Mouse (Mus musculus): ENCODE measurements around the gene Slc45a3. TPM values are rescaled to one million over a fixed set of nuclear protein-coding genes. Genes with fewer than 3 reads are reported as not detected.

Slc45a3 gene
- polyA plus RNA-seq, 1 experiment from 2014 or later, result 1.9 TPM

DNA sequence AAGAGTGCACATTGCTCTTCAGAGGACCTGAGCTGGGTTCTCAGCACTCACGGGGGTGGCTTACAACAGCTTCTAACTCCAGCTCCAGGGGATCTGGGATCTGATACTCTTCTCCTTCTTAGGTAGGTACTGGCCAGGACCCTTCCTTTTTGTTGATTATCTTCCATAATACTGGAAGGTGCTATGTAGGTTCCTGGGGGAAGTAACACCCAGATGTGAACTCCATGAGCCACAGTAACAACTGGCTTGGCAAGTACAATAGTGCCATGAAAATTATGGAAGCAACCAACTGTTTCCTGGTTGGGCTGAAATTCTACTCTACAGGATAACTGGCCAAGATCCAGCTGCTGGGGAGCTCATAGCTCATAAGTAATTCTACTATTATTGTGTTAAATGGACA, 42.7 kb downstream of the Slc45a3 start:
- H3K9me3 ChIP-seq, result no peaks in the 10 kb centered on the region
- H3K36me3 ChIP-seq (replicated peaks), result no peaks in the 10 kb centered on the region
- no peak overlapping the region for H3K27ac ChIP-seq
- 78% methylated on average over 1 of the region's 1 CpGs for WGBS
- no peak overlapping the region for H3K4me3 ChIP-seq
- H3K9ac ChIP-seq, result no peak overlapping the region
- peaks cover 22% of the 10 kb centered on the region for H3K4me1 ChIP-seq
- ATAC-seq (replicated peaks), result no peak
- H3K4me2 ChIP-seq, result no peak overlapping the region
- H3K27me3 ChIP-seq (replicated peaks), result no peaks in the 10 kb centered on the region

DNA sequence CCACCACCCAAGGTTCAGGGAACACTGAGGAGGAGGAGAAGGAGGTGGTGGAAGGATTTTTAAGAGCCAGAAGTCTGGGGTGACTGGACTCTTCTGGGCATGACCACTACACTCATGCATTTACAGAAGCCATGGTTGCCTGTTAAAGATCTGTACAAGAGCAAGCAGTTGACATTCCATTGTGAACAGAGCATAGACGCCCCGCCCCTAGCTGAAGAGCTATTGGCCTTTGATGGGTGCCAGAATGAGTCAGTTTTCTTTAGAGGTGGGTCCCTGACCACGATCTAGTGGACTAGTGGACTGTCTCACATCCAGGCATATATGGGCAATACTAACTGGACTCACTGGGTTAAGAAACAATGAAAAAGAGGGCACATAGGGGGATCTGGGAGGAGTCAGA, 43.3 kb downstream of the Slc45a3 start:
- Histone ChIP-seq H3K27me3 (replicated peaks) (no peaks in the 10 kb centered on the region), H3K4me1 (peaks cover 22% of the 10 kb centered on the region), H3K9me3 (no peaks in the 10 kb centered on the region), H3K9ac (no peak overlapping the region), H3K4me3 (no peak overlapping the region), H3K27ac (no peak overlapping the region), H3K36me3 (replicated peaks) (no peaks in the 10 kb centered on the region), H3K4me2 (no peak overlapping the region)
- WGBS, result 90% methylated on average over 3 of the region's 3 CpGs
- ATAC-seq (replicated peaks), result no peak

DNA sequence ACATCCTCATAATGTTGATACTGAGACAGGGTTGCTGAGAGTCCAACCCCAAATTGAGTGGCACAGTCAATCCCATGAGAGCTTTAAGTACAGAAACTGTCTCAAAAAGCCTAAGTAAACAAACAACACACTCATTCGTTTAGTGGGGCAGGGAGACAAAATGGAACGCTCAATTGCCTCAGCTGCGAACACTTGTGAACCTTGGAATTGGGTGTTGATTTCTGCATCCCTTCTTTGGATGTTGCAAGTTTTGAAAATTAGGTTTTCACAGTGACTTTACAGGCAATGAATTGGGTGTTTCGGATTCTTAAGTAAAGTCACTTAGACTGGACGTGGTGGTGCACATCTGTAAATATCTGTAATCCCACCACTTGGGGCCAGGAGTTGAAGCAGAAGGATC, 44.0 kb downstream of the Slc45a3 start:
- Histone ChIP-seq H3K9me3 (no peaks in the 10 kb centered on the region), H3K9ac (no peak overlapping the region), H3K4me3 (peak overlapping the region; percentile 85), H3K27ac (peak overlapping the region; percentile 96), H3K36me3 (replicated peaks) (no peaks in the 10 kb centered on the region), H3K27me3 (replicated peaks) (no peaks in the 10 kb centered on the region), H3K4me2 (peak overlapping the region; percentile 69), H3K4me1 (peaks cover 22% of the 10 kb centered on the region)
- WGBS, result 38% methylated on average over 5 of the region's 5 CpGs
- no peak for ATAC-seq (replicated peaks)

- H3K27me3 ChIP-seq (replicated peaks), result no peaks in the 10 kb centered on the region
- ATAC-seq (replicated peaks), result peak; percentile 92
- no peaks in the 10 kb centered on the region for H3K9me3 ChIP-seq
- H3K9ac ChIP-seq, result peak within 1 kb of the TSS; percentile 82
- peak within 1 kb of the TSS; percentile 69 for H3K4me2 ChIP-seq
- H3K4me3 ChIP-seq, result peak within 1 kb of the TSS; percentile 85
- H3K27ac ChIP-seq, result peak within 1 kb of the TSS; percentile 96
- peaks cover 22% of the 10 kb centered on the region for H3K4me1 ChIP-seq
- no peaks in the 10 kb centered on the region for H3K36me3 ChIP-seq (replicated peaks)
- under 1% methylated on average over 52 of the region's 61 CpGs for WGBS
These were observed 44.6 kb downstream of the Slc45a3 start, which contains the start of gene Elk4 for GRCm38 (mm10) chr1:132007282-132007815. TSS of gene Elk4 (plus strand) at chr1:132007607.

DNA sequence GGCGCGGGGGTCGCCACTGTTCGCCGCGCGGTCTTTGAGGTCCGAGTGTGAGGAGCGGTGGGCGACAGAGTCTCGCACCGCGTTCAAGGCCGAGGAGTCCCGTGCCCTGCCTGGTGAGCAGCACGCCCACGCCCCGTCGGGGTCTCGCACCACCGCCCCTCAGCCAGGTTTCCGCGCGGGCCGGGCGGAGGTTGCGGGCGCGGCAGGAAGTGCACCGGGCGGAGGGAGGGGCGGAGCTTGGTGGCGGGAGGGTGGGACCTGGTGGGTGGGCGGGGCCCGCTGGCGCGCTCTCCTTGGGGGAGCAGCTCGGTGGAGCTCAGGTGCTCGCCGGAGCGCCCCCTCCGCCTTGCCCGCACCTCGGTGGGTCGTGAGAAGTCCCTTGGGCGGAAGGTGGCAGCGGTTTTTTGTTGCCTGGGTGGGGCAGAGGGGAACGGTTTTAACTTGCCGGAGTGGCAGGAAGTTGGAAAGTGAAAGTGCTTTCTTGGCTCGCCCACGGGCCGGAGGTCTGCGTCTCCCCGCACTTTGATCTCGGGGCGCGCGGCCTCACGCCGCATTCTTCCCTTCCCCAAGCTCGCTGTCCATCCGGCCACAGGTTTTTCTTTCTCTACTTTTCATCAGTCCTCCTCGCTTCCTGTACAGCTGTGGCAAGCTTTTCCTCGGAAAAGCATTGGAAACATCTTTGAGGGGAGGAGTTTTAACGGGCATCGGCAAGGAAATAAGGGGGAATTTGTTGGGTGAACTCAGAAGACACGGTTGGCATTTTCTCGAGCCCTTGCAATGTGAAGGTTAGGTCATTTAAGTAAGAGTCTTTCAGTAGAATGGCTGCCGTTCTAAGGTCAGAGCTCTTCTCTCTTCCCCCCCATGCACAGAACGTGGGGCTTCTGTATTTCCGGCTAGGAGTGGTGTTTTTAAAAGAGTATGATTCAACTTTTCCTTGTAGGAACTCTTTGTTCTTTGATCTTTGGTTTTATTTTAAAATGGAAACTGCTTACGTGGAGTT, 45.4 kb downstream of the Slc45a3 start:
- Histone ChIP-seq H3K4me1 (peaks cover 22% of the 10 kb centered on the region), H3K9ac (peak overlapping the region; percentile 82), H3K4me3 (peak overlapping the region; percentile 85), H3K9me3 (no peaks in the 10 kb centered on the region), H3K4me2 (peak overlapping the region; percentile 69), H3K27ac (peak overlapping the region; percentile 96), H3K27me3 (replicated peaks) (no peaks in the 10 kb centered on the region), H3K36me3 (replicated peaks) (no peaks in the 10 kb centered on the region)
- ATAC-seq (replicated peaks), result peak; percentile 93
- WGBS, result 1% methylated on average over 67 of the region's 72 CpGs

DNA sequence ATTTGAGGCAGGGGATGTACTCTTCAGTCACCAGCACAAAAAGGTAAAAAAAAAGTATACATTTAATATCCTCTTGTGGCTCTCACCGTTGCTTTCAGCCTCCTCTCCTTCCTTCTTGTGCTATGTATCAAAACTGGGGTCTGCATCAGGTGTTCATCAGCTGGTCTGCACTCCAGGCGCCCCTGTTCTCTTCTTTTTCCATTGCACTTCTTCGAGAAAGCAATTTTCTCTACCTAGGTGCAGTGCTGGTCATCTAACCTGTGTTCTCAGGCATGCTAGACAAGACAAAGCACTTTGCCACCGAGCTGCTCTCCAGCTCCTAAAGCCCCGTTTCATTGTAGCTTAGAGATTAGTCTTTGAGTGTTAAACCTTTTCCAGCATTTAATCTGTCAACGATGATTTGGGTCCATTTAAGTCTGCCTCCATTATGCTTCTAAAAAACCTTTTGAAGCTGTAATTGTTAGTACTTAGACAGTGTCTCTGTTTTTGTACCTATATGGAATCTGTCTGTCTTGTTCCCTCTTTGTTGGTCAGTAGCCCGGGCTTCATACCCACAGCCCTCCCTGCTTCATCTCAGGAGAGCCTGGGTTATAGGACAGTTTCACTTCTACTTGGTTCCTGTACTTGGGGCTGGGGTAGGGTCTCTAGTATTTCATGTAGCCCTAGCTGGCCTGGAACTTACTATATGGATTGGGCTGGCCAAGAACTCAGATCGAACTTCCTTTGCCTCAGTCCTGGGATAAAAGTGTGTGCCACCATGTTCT, 46.3 kb downstream of the Slc45a3 start:
- peak overlapping the region; percentile 82; the same call in 1 of the 2 replicates for H3K9ac ChIP-seq

DNA sequence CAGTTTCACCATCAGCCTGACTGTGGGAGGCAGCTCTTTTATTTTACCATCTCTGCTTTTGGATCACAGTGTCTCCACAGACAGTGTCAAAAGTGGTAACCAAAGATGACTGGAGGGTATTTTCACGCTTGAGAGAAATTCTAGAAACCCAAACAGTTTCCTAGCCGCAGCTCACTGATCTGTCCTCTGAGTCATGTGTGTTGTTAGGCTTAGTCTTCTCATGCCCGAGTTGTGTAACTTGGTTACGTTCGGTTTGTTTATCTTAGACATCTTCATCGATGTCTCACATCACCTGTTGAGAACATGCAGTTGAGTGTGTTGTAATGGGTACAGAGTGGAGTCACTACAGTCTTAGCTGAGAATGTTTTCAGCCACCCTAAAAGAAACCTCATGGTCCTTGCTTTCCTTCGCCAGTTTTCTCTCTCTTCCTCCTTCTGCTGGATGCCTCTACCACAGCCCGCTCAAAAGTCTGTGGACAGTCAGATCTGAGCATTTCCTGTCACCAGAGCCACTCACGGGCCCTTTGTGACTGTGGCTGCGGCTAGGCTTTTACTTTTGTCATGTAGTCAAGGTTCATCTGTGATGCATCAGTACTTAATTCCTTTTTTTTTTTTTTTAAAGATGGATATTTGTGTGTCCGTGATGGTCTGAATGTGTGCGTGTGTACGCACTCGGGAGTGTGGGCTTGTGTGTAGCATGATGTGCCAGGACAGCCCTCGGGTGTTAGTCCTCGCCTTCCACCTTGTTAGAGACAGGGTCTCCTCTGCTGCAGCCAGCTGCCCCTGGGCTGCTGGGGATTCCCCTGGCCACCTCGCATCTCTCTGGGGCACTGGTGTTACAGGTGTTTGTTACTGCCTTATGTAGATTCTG, 48.1 kb downstream of the Slc45a3 start:
- WGBS, result 91% methylated on average over 17 of the region's 17 CpGs
- no peak overlapping the region for H3K9ac ChIP-seq
- no peaks in the 10 kb centered on the region for H3K9me3 ChIP-seq
- peaks cover 22% of the 10 kb centered on the region for H3K4me1 ChIP-seq
- peaks cover 6% of the 10 kb centered on the region; the same call in 1 of the 2 replicates for H3K36me3 ChIP-seq (replicated peaks)
- no peak for ATAC-seq (replicated peaks)
- no peak overlapping the region for H3K27ac ChIP-seq
- no peak overlapping the region for H3K4me3 ChIP-seq
- H3K27me3 ChIP-seq (replicated peaks), result no peaks in the 10 kb centered on the region
- no peak overlapping the region for H3K4me2 ChIP-seq

More for the DNA sequence above, 46.3 kb downstream of the Slc45a3 start:
- no peaks in the 10 kb centered on the region for H3K27me3 ChIP-seq (replicated peaks)
- ATAC-seq (replicated peaks), result no peak
- peak overlapping the region; percentile 69 for H3K4me2 ChIP-seq
- H3K9me3 ChIP-seq, result no peaks in the 10 kb centered on the region
- H3K27ac ChIP-seq, result no peak overlapping the region
- no peaks in the 10 kb centered on the region for H3K36me3 ChIP-seq (replicated peaks)
- WGBS, result 33% methylated on average over 8 of the region's 8 CpGs
- H3K4me1 ChIP-seq, result peaks cover 22% of the 10 kb centered on the region
- H3K4me3 ChIP-seq, result peak overlapping the region; percentile 85

DNA sequence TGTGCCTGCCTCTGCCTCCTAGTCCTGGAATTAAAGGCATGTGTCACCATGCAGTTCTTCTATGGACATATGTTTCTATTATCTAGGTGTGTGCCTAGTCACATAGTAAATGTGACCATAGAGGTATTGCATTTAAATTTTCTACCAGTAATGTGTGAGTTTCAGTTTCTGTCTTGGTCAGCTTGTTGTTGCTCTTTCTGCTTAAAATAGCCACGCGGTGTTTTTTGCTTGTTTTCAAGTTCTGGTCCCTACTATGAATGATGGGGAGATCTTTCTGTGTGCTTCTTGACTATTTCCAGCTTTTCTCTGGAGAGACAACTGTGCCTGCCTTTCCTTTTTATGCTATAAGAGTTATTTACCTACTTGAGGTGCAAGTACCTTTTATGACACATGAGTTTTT, 49.0 kb downstream of the Slc45a3 start:
- H3K4me1 ChIP-seq, result peaks cover 18% of the 10 kb centered on the region
- peaks cover 6% of the 10 kb centered on the region; the same call in 1 of the 2 replicates for H3K36me3 ChIP-seq (replicated peaks)
- H3K27me3 ChIP-seq (replicated peaks), result no peaks in the 10 kb centered on the region
- no peak overlapping the region for H3K4me3 ChIP-seq
- 81% methylated on average over 2 of the region's 2 CpGs for WGBS
- H3K27ac ChIP-seq, result no peak overlapping the region
- H3K4me2 ChIP-seq, result no peak overlapping the region
- no peak for ATAC-seq (replicated peaks)
- no peaks in the 10 kb centered on the region for H3K9me3 ChIP-seq
- H3K9ac ChIP-seq, result no peak overlapping the region

DNA sequence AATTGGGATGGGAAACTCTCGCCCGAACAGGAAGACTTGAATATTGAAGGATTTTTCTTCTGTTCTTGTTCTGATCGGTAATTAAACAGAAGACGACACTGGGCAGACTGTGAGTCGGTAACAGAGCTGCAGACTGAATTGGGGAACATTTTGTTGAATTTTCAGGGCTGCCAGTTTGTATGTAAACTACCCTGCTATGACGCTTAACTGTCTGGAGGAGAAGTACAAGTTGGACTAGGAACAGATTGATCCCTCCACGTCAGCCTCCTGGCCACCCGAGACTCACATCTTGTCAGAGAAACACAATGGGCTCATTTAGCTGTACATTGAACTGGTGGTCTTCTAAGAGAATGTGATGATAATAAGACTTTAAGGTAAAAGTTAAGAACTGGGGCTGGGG, 50.1 kb downstream of the Slc45a3 start:
- H3K4me3 ChIP-seq, result no peak overlapping the region
- H3K36me3 ChIP-seq (replicated peaks), result peaks cover 9% of the 10 kb centered on the region; the same call in 1 of the 2 replicates
- no peak for ATAC-seq (replicated peaks)
- 84% methylated on average over 8 of the region's 8 CpGs for WGBS
- H3K4me2 ChIP-seq, result no peak overlapping the region
- H3K9ac ChIP-seq, result no peak overlapping the region
- H3K9me3 ChIP-seq, result no peaks in the 10 kb centered on the region
- no peak overlapping the region for H3K27ac ChIP-seq
- H3K27me3 ChIP-seq (replicated peaks), result no peaks in the 10 kb centered on the region
- H3K4me1 ChIP-seq, result peaks cover 17% of the 10 kb centered on the region

- no peak overlapping the region for H3K27ac ChIP-seq
- H3K9me3 ChIP-seq, result no peaks in the 10 kb centered on the region
- 97% methylated on average over 1 of the region's 1 CpGs for WGBS
- H3K4me3 ChIP-seq, result no peak overlapping the region
- H3K4me2 ChIP-seq, result no peak overlapping the region
- no peaks in the 10 kb centered on the region for H3K27me3 ChIP-seq (replicated peaks)
- no peak overlapping the region for H3K9ac ChIP-seq
- peaks cover 2% of the 10 kb centered on the region for H3K4me1 ChIP-seq
- ATAC-seq (replicated peaks), result no peak
- H3K36me3 ChIP-seq (replicated peaks), result peaks cover 13% of the 10 kb centered on the region; the same call in 1 of the 2 replicates
These were observed 52.0 kb downstream of the Slc45a3 start for GRCm38 (mm10) chr1:132014800-132015199.

- peaks cover 23% of the 10 kb centered on the region; the same call in 1 of the 2 replicates for H3K36me3 ChIP-seq (replicated peaks)
- H3K9me3 ChIP-seq, result no peaks in the 10 kb centered on the region
- no peak overlapping the region for H3K9ac ChIP-seq
- 95% methylated on average over 1 of the region's 1 CpGs for WGBS
- ATAC-seq (replicated peaks), result no peak
- H3K4me3 ChIP-seq, result no peak overlapping the region
- no peaks in the 10 kb centered on the region for H3K27me3 ChIP-seq (replicated peaks)
- no peaks in the 10 kb centered on the region for H3K4me1 ChIP-seq
- no peak overlapping the region for H3K4me2 ChIP-seq
- no peak overlapping the region for H3K27ac ChIP-seq
These were observed 53.9 kb downstream of the Slc45a3 start for GRCm38 (mm10) chr1:132016691-132017090.

Data from midbrain, embryonic 15.5 days (tissue).